29 mouse cellular contexts compared by ENCODE assay signal in the genomic region with DNA sequence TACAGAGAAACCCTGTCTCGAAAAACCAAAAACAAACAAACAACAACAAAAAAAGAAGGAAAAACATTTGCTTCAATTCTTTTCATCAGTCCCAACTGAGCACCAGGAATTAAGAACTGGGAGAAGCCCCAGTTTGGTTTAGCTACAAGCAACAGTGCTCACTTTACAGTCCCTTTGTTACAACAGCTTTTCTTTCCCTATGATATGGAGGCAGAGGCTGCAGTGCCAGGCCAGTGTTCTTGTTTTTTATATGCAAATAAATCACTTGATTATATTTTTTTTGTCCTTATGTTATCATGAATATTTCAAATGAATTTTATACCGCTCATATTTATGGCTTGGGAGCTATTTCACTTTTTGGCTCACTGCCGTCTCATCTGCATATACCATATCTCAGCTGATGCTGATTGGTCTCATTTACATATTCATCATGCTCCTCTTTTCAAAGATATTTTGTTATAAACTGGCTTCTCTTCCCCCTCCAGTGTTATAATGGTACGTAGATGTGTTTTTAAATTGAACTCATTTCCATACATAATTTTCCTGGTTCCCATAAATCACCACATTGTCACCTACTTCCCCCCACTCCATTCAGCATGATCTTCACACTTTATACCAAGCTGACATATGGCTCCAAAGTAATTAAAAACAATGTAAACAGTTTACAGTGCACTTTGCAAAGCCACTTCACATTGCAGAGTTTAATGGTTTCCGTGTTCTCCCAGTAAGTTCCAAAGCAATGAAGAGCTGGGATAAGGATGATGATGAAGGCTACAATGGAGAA.
A peak's percentile ranks its signal among the peaks of the same experiment; 100 is the strongest.
DNase-seq lines count a peak whose midpoint lies in the region; ATAC-seq and TF ChIP-seq lines count a peak whose summit lies in the region.
"Had no signal": no experiment of that assay in that cellular context is flagged by ENCODE, and none has a peak within 500 bp of the region (broad histone marks: within the 10 kb centered on the region; RNA-seq: fewer than 3 reads in every experiment).

No protein-coding gene starts in this region.

- H3K36me3 ChIP-seq in hindbrain, embryonic 14.5 days (replicated peaks; ENCODE audit: control insufficient read depth, insufficient read depth), result no peaks in the 10 kb centered on the region
- H3K36me3 ChIP-seq in hindbrain, embryonic 12.5 days, result no peaks in the 10 kb centered on the region
- no peaks in the 10 kb centered on the region for H3K36me3 ChIP-seq in forebrain, postnatal 0 days (ENCODE audit: insufficient read depth)
- H3K36me3 ChIP-seq: embryonic facial prominence, embryonic 15.5 days; heart, embryonic 13.5 days; limb, embryonic 15.5 days; midbrain, embryonic 13.5 days had no signal

- ATAC-seq in hindbrain, embryonic 14.5 days (ENCODE audit: low FRiP score), result peak; percentile 27; the same call in 1 of the 2 replicates
- no peak for ATAC-seq in hindbrain, embryonic 12.5 days (ENCODE audit: low FRiP score)
- peak; percentile 82; the same call in 1 of the 2 replicates for ATAC-seq in forebrain, postnatal 0 days
- ATAC-seq in megakaryocyte, adult 5-6 weeks (ENCODE audit: poor library complexity, severe bottlenecking), result no peak
- ATAC-seq: hindbrain, embryonic 16.5 days; intestine, postnatal 0 days; midbrain, embryonic 13.5 days; Patski had no signal

- no peak for DNase-seq in hindbrain, embryonic 14.5 days (ENCODE audit: low spot score)
- peak; percentile 33 to 55 for DNase-seq in right cerebral cortex, postnatal 10 days (ENCODE audit: low spot score in 2 of 2)
- no peak for DNase-seq in right cerebral cortex, postnatal 36 days (ENCODE audit: low spot score in 2 of 2)
- DNase-seq in forebrain, postnatal 0 days, result peak; percentile 63
- DNase-seq in adrenal gland, adult 18-20 months (ENCODE audit: low spot score in 2 of 2), result no peak
- DNase-seq: adrenal gland, adult 8-10 months; B cell, adult 2 months; cerebellum, adult 9-10 months; gastrocnemius, postnatal 25 days; heart, adult 2 months; heart, postnatal 14 days; kidney, postnatal 36 days; left cerebral cortex, postnatal 4 days; lung, embryonic 14.5 days; right cerebral cortex, postnatal 25 days; thymus, postnatal 14 days had no signal

- WGBS in hindbrain, embryonic 14.5 days, result 61% methylated on average over 5 of the region's 5 CpGs
- WGBS in hindbrain, embryonic 12.5 days, result 80% methylated on average over 5 of the region's 5 CpGs
- 43% methylated on average over 5 of the region's 5 CpGs for WGBS in forebrain, postnatal 0 days

- H3K4me2 ChIP-seq in hindbrain, embryonic 14.5 days (replicated peaks), result no peak overlapping the region
- H3K4me2 ChIP-seq in hindbrain, embryonic 12.5 days (replicated peaks), result no peak overlapping the region
- no peak overlapping the region for H3K4me2 ChIP-seq in forebrain, postnatal 0 days (ENCODE audit: low read depth)
- H3K4me2 ChIP-seq: embryonic facial prominence, embryonic 15.5 days; heart, embryonic 13.5 days; limb, embryonic 15.5 days; lung, embryonic 14.5 days; midbrain, embryonic 13.5 days had no signal

- no peaks in the 10 kb centered on the region for H3K9me3 ChIP-seq in hindbrain, embryonic 14.5 days (ENCODE audit: control insufficient read depth, low read length)
- no peaks in the 10 kb centered on the region for H3K9me3 ChIP-seq in hindbrain, embryonic 12.5 days (replicated peaks)
- no peaks in the 10 kb centered on the region for H3K9me3 ChIP-seq in forebrain, postnatal 0 days (ENCODE audit: low read length)
- H3K9me3 ChIP-seq: embryonic facial prominence, embryonic 15.5 days; G1E; heart, embryonic 13.5 days; limb, embryonic 15.5 days; megakaryocyte, embryonic 14.5 days; midbrain, embryonic 13.5 days had no signal

- no peaks in the 10 kb centered on the region for H3K4me1 ChIP-seq in hindbrain, embryonic 14.5 days (replicated peaks; ENCODE audit: control insufficient read depth, insufficient read depth, low read length)
- no peaks in the 10 kb centered on the region for H3K4me1 ChIP-seq in hindbrain, embryonic 12.5 days
- H3K4me1 ChIP-seq in forebrain, postnatal 0 days (ENCODE audit: insufficient read depth), result 0 out of 2 replicates have a peak, but pooled peaks cover 4% of the 10 kb centered on the region
- H3K4me1 ChIP-seq: embryonic facial prominence, embryonic 15.5 days; heart, embryonic 13.5 days; limb, embryonic 15.5 days; megakaryocyte, embryonic 14.5 days; midbrain, embryonic 13.5 days had no signal

- H3K27ac ChIP-seq in hindbrain, embryonic 14.5 days, result no peak overlapping the region
- H3K27ac ChIP-seq in hindbrain, embryonic 12.5 days, result no peak overlapping the region
- no peak overlapping the region for H3K27ac ChIP-seq in forebrain, postnatal 0 days (ENCODE audit: low read depth, low read length)
- H3K27ac ChIP-seq: embryonic facial prominence, embryonic 15.5 days; heart, adult 2 months; heart, embryonic 13.5 days; limb, embryonic 15.5 days; liver, embryonic 14.5 days; midbrain, embryonic 13.5 days had no signal

- H3K4me3 ChIP-seq in hindbrain, embryonic 14.5 days (replicated peaks; ENCODE audit: low read length), result no peak overlapping the region
- H3K4me3 ChIP-seq in hindbrain, embryonic 12.5 days, result no peak overlapping the region
- H3K4me3 ChIP-seq in forebrain, postnatal 0 days (ENCODE audit: low read depth, low read length), result no peak overlapping the region
- H3K4me3 ChIP-seq: embryonic facial prominence, embryonic 15.5 days; heart, adult 2 months; heart, embryonic 13.5 days; limb, embryonic 15.5 days; megakaryocyte, embryonic 14.5 days; midbrain, embryonic 13.5 days had no signal

- no peak overlapping the region for H3K9ac ChIP-seq in hindbrain, embryonic 14.5 days
- no peak overlapping the region for H3K9ac ChIP-seq in hindbrain, embryonic 12.5 days
- no peak overlapping the region for H3K9ac ChIP-seq in forebrain, postnatal 0 days
- H3K9ac ChIP-seq: embryonic facial prominence, embryonic 15.5 days; heart, embryonic 13.5 days; limb, embryonic 15.5 days; liver, embryonic 14.5 days; lung, embryonic 14.5 days; midbrain, embryonic 13.5 days had no signal

- no peak for TF ChIP-seq CTCF in forebrain, postnatal 0 days (IDR thresholded peaks at IDR 0.05; ENCODE audit: low read depth)

- H3K27me3 ChIP-seq in hindbrain, embryonic 14.5 days (ENCODE audit: control insufficient read depth, insufficient read depth, low read length), result no peaks in the 10 kb centered on the region
- H3K27me3 ChIP-seq in hindbrain, embryonic 12.5 days, result no peaks in the 10 kb centered on the region
- H3K27me3 ChIP-seq in forebrain, postnatal 0 days (ENCODE audit: insufficient read depth, low read length), result no peaks in the 10 kb centered on the region
- H3K27me3 ChIP-seq: CH12.LX; embryonic facial prominence, embryonic 15.5 days; heart, embryonic 13.5 days; limb, embryonic 15.5 days; megakaryocyte, embryonic 14.5 days; midbrain, embryonic 13.5 days had no signal

Comparison
In these comparisons a context has a peak if more than half of its experiments do, and no peak if none do; other contexts are left out.
1. ATAC-seq: peak in hindbrain, embryonic 14.5 days (single experiment) and forebrain, postnatal 0 days (single experiment); none in hindbrain, embryonic 12.5 days (single experiment) and megakaryocyte, adult 5-6 weeks (single experiment).
2. DNase-seq: peak in right cerebral cortex, postnatal 10 days (2 of 2) and forebrain, postnatal 0 days (single experiment); none in hindbrain, embryonic 14.5 days (single experiment), right cerebral cortex, postnatal 36 days (0 of 2) and adrenal gland, adult 18-20 months (0 of 2).